ENCODE assay signal across 26 mouse cellular contexts in the genomic region with DNA sequence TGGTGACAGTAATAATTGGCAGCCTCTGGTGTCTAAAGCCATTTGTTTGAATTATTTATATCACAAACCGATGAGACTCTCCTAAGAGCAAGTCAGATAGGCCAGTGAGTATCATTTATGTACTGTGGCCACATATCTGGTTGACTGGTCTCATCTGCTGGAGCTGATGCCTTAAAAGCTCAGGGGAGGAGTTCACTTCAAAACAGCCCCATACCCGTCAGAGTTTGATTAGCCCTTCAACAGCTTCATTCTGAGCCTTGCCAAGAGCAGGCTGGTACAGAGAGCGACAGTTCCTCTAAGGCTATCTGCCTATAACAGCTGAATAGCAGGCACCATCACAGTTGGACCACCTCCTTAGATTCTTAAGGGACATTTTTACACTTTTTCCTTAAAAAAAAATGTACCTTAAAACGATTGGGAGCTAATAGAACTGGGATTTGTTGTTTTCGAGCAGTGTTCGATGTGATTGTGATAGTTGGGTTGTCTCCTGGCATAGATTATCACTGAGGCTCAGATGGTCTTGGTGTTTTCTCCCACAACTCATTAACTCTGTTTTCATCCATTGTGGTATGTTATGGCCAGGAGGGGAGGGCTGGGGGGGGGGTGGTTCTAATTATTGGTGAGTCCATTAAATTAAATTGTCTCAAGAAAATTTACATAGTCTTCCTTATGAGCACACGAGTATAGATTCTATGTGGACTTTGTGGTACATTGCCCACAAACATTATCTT.
DNase-seq lines count a peak whose midpoint lies in the region; ATAC-seq and TF ChIP-seq lines count a peak whose summit lies in the region.
"Had no signal": no experiment of that assay in that cellular context is flagged by ENCODE, and none has a peak within 500 bp of the region (broad histone marks: within the 10 kb centered on the region; RNA-seq: fewer than 3 reads in every experiment).

No protein-coding gene starts in this region.

- H3K27me3 ChIP-seq in hindbrain, postnatal 0 days (ENCODE audit: insufficient read depth, low read length), result no peaks in the 10 kb centered on the region
- H3K27me3 ChIP-seq: CH12.LX; forebrain, embryonic 15.5 days had no signal

- peak; percentile 9 for DNase-seq in left cerebral cortex, postnatal 4 days
- DNase-seq in left cerebral cortex, adult 18-20 months (ENCODE audit: low spot score in 2 of 2), result no peak
- peak; percentile 29 for DNase-seq in retina, embryonic 14.5 days (ENCODE audit: low spot score)
- DNase-seq in retina, postnatal 1 day, result no peak
- peak; percentile 16 for DNase-seq in hindbrain, postnatal 0 days (ENCODE audit: low spot score)
- DNase-seq in right cerebral cortex, postnatal 36 days (ENCODE audit: low spot score in 2 of 2), result no peak
- DNase-seq: adrenal gland, adult 2 months; B cell, adult 2 months; cerebellum, adult 11-12 months; cerebellum, postnatal 25 days; gastrocnemius, postnatal 14 days; heart, adult 18-20 months; kidney, adult 18-20 months; kidney, postnatal 4 days; lung, embryonic 14.5 days; thymus, adult 2 months; thymus, postnatal 4 days had no signal

- no peaks in the 10 kb centered on the region for H3K9me3 ChIP-seq in hindbrain, postnatal 0 days (ENCODE audit: low read length)
- H3K9me3 ChIP-seq: forebrain, embryonic 15.5 days; G1E had no signal

- intact Hi-C loops in left cerebral cortex, postnatal 4 days (cut with DNase I), result no loop called here

- no peak overlapping the region for H3K9ac ChIP-seq in hindbrain, postnatal 0 days (replicated peaks; ENCODE audit: low read length)
- H3K9ac ChIP-seq: forebrain, embryonic 15.5 days; liver, embryonic 14.5 days; lung, embryonic 14.5 days had no signal

- no peak for TF ChIP-seq CTCF in hindbrain, postnatal 0 days (IDR thresholded peaks at IDR 0.05; ENCODE audit: low read depth)

- ATAC-seq in hindbrain, postnatal 0 days, result peak; percentile 62
- no peak for ATAC-seq in frontal cortex, adult (ENCODE audit: low TSS enrichment)
- ATAC-seq: forebrain, embryonic 15.5 days; inflammation-experienced regulatory T-cells, adult 6 months; Patski had no signal

- no peak overlapping the region for H3K27ac ChIP-seq in hindbrain, postnatal 0 days
- H3K27ac ChIP-seq: forebrain, embryonic 15.5 days; liver, embryonic 14.5 days; stomach, postnatal 0 days had no signal

- WGBS in hindbrain, postnatal 0 days, result 53% methylated on average over 7 of the region's 7 CpGs

- H3K4me3 ChIP-seq in hindbrain, postnatal 0 days (ENCODE audit: low read length), result no peak overlapping the region
- H3K4me3 ChIP-seq: forebrain, embryonic 15.5 days; myocyte had no signal

- no peak overlapping the region for H3K4me2 ChIP-seq in hindbrain, postnatal 0 days (ENCODE audit: low read depth, low read length)
- H3K4me2 ChIP-seq: forebrain, embryonic 15.5 days; lung, embryonic 14.5 days had no signal

- no peaks in the 10 kb centered on the region for H3K36me3 ChIP-seq in hindbrain, postnatal 0 days (ENCODE audit: insufficient read depth, low read length)
- H3K36me3 ChIP-seq: forebrain, embryonic 15.5 days; G1E had no signal

- no peaks in the 10 kb centered on the region for H3K4me1 ChIP-seq in hindbrain, postnatal 0 days (ENCODE audit: insufficient read depth, low read length)
- H3K4me1 ChIP-seq: forebrain, embryonic 15.5 days had no signal

Comparison
In these comparisons a context has a peak if more than half of its experiments do, and no peak if none do; other contexts are left out.
1. DNase-seq: peak in left cerebral cortex, postnatal 4 days (single experiment), retina, embryonic 14.5 days (single experiment) and hindbrain, postnatal 0 days (single experiment); none in left cerebral cortex, adult 18-20 months (0 of 2), retina, postnatal 1 day (single experiment) and right cerebral cortex, postnatal 36 days (0 of 2).